In the genomic region with DNA sequence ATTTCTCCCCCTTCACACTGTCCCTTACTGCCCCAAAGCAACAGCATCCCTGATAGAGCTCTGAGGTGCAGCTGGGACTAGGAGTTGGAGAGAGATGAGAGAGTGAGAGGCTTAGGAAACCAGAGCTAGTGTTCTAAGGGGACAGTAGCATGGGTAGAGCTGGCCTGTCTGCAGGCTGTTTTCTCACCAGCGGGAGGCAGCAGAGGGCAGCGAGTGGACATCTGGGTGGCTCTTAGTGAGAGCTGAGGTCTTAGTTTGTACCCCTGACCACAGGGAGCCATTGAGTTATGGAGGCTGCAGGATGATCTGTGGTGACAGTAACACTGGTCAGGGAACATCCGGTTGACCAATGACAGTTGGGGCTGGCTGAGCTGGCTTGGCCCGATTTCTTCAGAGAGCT, we compare ENCODE assay signal across 8 mouse cellular contexts.
A peak's percentile ranks its signal among the peaks of the same experiment; 100 is the strongest.
DNase-seq lines count a peak whose midpoint lies in the region; ATAC-seq and TF ChIP-seq lines count a peak whose summit lies in the region.

No protein-coding gene starts in this region.

- no peak overlapping the region for H3K9ac ChIP-seq in forebrain, embryonic 14.5 days (ENCODE audit: low read length)

- peak; percentile 73 for ATAC-seq in forebrain, embryonic 14.5 days

- no peak for TF ChIP-seq POLR2A in olfactory bulb, adult 2 months (IDR thresholded peaks at IDR 0.05; ENCODE audit: insufficient read depth, low read depth, low read length)

- 38% methylated on average over 4 of the region's 4 CpGs for WGBS in forebrain, embryonic 14.5 days
- WGBS in olfactory bulb, adult 2 months: 42% methylated on average over 4 of the region's 4 CpGs

- intact Hi-C loops in heart, postnatal 36 days (cut with DNase I): loop anchor here (1.0 to 2.0 kb wide), 3 partner anchors 81 to 257 kb away; no protein-coding TSS in a partner anchor

- no peaks in the 10 kb centered on the region for H3K9me3 ChIP-seq in forebrain, embryonic 14.5 days (replicated peaks; ENCODE audit: control insufficient read depth, low read length)

- 0 out of 2 replicates have a peak, but pooled peaks cover 4% of the 10 kb centered on the region for H3K4me1 ChIP-seq in forebrain, embryonic 14.5 days (ENCODE audit: control insufficient read depth, insufficient read depth, low read length)
- H3K4me1 ChIP-seq in olfactory bulb, adult 2 months (ENCODE audit: control insufficient read depth, insufficient read depth, low read length): 0 out of 2 replicates have a peak, but pooled peaks cover 2% of the 10 kb centered on the region

- 0 out of 2 replicates have a peak, but pooled peaks have one; percentile 61 for TF ChIP-seq CTCF in olfactory bulb, adult 2 months (IDR thresholded peaks at IDR 0.05; ENCODE audit: insufficient read depth, low read depth, low read length)

- H3K27ac ChIP-seq in forebrain, embryonic 14.5 days (ENCODE audit: low read depth, low read length): no peak overlapping the region
- H3K27ac ChIP-seq in olfactory bulb, adult 2 months (ENCODE audit: insufficient read depth, low read depth, low read length): no peak overlapping the region

- no peak overlapping the region for H3K4me3 ChIP-seq in forebrain, embryonic 14.5 days (ENCODE audit: low read depth, low read length)
- H3K4me3 ChIP-seq in olfactory bulb, adult 2 months (ENCODE audit: insufficient read depth, low read depth, low read length): no peak overlapping the region

- H3K27me3 ChIP-seq in forebrain, embryonic 14.5 days (replicated peaks; ENCODE audit: control insufficient read depth, insufficient read depth, low read length): no peaks in the 10 kb centered on the region

- H3K36me3 ChIP-seq in forebrain, embryonic 14.5 days (ENCODE audit: control insufficient read depth, insufficient read depth, low read length): 0 out of 2 replicates have a peak, but pooled peaks cover 3% of the 10 kb centered on the region

- peak; percentile 39 for DNase-seq in CD4-positive helper T cell, adult 2 months (ENCODE audit: low read depth, low spot score)
- DNase-seq in c-Kit-positive CD71-negative TER-119-negative erythroid progenitor cells, embryonic 14.5 days (ENCODE audit: low read depth): peak; percentile 54
- peak; percentile 66 for DNase-seq in forebrain, embryonic 14.5 days (ENCODE audit: low spot score)
- peak; percentile 88 to 95 for DNase-seq in heart, postnatal 36 days
- DNase-seq in layer of hippocampus, adult 18-20 months (ENCODE audit: low spot score in 2 of 2): peak; percentile 48 to 86
- peak; percentile 81 to 83 for DNase-seq in lung, adult 18-20 months
- peak; percentile 61 for DNase-seq in testis, postnatal 14 days (ENCODE audit: low spot score)

- H3K4me2 ChIP-seq in forebrain, embryonic 14.5 days (ENCODE audit: low read length): no peak overlapping the region

Comparison
In these comparisons a context has a peak if more than half of its experiments do, and no peak if none do; other contexts are left out.
1. DNase-seq: peak in every context shown above with its lines; median percentile 92 in heart, postnatal 36 days; 82 in lung, adult 18-20 months; 67 in layer of hippocampus, adult 18-20 months; 66 in forebrain, embryonic 14.5 days; 61 in testis, postnatal 14 days; 54 in c-Kit-positive CD71-negative TER-119-negative erythroid progenitor cells, embryonic 14.5 days; 39 in CD4-positive helper T cell, adult 2 months.